Mouse (Mus musculus) brain, embryonic 18.5 days (tissue): ENCODE measurements around the gene Lyzl6.
"Not testable (repeated sequence)": the region's sequence is repeated elsewhere in the genome, so short reads cannot be mapped to it uniquely, and the experiment has no call there.

Experiments
- DNase-seq: peaks from one replicate; pipeline ENCODE4 v3.0.0-alpha.2; 2012; ENCODE audit warnings: low read depth, low spot score

Lyzl6 gene

DNA sequence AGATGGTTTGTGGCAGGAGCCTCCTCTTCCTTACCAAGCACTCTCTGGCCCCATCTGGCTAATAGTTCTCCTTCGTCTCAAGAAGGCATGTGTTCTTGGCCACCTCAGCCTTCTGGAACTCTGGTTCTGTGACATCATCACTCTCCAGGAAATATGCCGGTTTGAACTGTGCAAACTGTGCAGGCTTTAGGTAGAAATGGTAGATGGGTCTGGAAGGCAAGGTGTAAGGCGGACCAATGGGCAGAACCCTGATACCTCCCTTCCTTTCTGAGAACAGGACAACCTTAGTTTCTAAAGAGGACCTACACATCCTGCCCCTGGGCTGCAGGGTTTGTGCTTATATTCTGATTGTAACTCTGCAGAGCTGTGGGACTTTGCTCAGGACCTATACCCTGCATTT lies at the start of gene Lyzl6:
Gene Lyzl6, minus strand, starts transcription at position 101 of the 400 bp plus-strand sequence.
- no peak for DNase-seq

DNA sequence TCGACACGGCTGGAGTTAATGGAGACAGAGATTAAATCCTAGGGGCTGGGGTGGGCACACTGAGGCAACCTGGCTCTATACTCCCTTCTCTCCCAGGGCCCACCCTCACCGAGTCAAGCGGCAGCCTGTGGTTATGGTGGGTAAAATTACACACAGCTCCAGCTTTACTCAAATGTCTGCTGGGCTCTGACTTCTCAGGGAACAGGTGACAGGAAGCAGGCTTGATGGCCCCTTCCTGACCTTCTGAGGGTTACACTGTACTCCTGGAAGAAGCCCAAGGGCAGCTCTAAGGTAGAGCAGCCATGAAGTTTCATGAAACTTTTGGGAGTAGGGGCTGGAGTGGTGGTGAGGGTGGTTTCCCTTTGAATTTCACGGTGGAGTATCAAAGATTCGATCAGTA lies 48.0 kb upstream of the Lyzl6 start:
- DNase-seq = no peak

DNA sequence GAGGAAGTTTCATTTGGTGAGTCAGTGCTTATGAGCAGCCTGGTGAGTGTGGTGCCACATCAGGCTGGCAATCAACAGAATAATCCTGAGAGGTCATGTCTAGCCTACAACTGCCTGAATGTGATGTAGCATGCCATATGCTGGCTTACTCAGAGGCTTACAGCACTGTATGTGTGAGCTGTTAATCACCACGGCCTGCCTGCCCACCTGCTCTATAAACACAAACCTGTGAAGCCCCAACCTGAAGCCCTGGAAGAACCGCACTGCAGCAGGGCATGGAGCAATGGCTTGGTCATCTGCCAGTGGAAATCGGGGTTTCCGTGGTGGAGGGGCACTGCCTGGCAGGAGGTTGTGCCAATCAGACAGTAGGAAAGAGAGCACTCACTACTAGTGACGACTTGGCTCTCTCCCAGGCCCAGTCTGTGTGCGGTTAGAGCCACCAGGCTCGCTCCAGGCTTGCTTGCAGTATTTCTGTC lies 46.6 kb upstream of the Lyzl6 start:
- no peak for DNase-seq

DNA sequence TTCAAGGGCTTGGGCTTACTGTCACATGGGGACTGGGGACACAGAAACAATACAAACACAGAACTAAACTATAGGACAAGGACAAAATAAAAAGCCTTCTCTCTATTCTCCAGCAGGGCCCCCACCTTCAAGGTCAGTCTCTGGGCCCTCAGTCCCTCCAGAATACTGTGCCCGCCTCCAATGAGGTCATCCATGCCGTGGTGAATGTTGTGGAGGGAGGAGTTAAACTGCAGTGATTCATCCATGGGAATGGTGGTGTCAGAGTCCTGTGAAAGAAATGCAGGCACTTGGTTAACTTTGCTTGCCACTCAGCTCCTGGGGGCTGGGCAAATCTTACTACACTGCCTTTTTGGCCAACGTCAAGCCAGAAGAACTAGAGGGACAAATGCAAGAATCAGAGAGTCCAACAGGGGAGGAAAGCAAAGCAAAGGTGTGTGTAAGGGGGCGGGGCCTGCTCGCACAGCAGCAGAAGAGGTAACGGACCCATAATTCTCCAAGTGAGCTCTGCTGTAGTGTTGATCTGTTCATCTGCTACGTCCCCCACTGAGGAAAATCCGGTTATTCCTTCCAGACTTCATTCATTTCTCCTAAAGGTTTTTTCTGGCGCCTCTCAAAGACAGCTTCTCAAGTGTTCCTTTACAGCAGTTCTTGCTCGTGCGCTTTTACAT lies 45.1 kb upstream of the Lyzl6 start:
- no peak for DNase-seq

DNA sequence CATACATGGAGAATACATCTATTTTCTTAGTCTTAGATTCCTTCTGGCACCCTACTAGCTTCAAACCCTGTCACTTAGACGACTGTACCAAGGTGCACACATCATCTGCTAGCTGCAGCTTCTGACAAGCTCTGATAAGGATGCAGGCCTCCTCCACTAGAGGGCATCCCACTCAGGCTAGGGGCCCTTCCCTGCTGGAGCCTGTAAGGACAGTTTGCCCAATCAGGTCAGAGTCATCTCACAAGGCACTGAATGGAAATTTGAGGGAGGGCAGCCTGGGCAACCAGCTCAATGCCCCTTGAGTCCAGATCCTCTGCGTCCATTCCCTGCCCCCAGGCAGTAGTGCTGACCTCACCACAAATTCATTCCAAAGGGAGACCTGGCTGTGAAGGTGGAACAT lies 38.4 kb upstream of the Lyzl6 start:
- DNase-seq = not testable (repeated sequence)

DNA sequence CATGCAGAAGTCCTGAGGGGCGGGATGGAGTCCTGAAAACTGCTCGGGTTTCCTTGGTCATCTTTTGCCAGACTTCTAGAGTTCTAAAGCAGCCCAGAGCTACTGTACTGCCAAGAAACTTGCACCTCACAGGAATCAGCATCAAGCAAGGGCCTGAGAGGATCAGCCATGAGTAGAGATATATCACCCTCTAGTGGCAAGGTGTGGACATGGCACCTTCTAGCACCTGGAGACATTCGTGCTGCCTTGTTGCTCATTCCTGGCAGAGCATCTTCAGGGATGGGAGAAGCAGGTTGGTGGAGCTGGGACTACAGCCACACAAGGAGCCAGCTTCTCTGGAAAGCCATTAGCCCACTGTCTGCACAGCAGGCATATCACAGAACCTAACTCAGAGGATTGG lies 36.9 kb upstream of the Lyzl6 start:
- DNase-seq = no peak

DNA sequence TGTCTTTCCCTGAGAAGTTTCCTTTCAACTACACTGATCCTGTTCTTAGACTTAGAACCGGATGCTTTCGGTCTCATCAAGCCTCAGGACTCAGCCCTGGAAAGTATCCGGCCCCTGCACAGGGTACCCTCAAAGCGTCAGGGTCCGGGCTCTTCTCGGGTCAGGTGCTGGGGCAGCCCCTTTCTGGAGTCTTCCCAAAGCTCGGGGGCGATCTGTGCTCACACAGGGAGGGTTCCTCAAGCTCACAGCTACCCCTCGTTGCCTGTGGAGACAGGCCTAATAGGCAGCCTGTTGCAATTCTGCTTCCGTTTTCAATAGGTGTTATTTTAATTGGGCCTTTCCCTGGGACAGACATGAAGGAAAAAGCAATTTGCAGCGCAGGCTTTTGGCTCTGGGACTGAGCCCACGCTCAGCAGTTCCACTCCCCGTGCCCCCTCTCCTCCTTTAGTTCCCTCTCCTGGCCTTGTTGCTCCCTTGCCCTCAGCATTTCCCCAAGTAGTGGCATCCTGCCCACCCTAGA lies 28.3 kb upstream of the Lyzl6 start:
- DNase-seq = no peak

DNA sequence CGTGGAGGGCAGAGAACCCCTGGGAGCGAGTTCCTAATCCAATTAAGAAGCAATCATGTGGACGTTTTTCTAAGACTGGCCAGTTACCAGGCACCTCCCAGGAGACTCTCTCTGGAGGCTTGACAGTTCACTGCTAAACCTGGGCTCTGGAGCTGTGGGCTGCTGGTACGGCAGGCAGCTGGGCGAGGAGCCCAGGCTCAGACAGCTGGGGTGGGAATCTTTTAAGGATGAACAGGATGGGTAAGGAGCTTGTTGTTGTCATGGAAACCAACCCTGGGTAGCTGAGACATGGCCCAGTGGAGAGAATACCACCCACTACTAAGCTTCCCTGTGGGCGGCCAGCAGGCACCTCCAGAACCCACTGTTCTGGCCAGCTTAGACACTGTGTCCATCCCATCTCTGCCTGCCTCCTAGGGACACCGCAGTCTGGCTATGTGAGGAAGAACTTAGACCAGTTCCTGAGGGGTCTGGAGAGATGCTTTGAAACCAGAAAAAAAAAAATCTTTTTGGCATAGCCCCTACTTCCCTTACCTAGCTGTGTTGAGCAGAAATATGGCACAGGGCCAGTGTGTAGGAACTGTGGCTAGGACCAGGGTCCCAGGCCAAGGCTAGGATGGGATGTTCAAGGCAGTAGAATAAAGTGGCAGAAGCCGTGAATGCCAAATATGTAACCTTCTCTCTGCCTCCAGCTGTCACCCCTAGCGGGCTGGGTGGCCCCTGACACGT lies 27.7 kb upstream of the Lyzl6 start:
- peak; percentile 63 for DNase-seq

DNA sequence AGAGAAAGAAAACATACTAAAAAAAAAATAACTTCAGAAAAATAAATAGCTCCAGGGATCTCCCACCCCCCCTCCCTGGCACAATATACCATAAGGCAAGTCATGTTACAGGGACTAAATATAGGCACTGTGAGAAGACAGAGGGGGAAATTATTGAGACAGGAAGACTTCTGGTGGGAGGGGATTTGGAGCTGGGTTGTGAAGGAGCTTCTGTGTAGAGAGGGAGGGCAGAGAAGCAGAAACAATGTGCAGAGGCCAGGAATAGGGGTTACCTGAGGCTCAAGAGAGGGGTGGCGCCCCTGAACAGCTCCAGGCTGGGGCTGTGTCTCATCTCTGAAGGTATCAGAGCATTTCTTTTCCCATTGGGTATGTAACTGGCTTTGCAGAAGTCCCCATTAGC lies 27.0 kb upstream of the Lyzl6 start:
- no peak for DNase-seq

DNA sequence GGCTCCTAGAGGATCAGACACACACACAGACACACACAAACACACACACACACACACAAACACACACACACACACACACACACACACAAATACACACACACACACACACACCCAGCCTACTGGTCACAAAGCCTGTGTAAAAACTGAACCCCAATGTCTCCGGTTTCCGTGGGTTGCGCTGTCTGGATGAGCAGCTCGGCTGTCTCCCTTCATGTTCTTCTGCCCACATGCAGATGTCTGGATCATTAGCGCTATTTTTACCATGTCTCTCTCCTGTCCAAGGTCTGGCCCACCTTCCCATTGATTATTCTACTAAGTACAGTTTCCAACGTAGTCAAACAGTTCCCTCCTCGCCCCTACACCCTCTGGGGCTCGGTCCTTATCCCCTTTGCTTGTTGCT lies 24.4 kb upstream of the Lyzl6 start:
- DNase-seq = no peak

DNA sequence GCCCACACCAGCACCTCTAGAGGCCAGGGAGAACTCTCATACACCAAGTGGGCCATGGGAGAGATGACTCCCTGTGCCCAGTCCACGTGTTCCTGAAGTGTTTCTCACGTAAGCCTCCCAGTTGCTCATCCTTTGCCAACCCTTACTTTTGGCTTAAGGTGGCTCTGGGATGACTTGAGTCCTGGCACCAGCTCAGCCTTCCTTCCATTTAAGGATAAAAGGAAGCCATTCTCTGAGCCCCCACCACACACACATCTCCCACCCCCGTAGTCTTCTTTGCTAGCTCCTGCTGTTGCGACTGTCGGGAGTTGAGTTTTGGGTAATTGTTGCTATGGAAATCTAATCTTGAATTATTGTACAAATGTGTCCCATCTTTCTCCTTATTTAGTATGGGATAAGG lies 23.9 kb upstream of the Lyzl6 start:
- DNase-seq = no peak

DNA sequence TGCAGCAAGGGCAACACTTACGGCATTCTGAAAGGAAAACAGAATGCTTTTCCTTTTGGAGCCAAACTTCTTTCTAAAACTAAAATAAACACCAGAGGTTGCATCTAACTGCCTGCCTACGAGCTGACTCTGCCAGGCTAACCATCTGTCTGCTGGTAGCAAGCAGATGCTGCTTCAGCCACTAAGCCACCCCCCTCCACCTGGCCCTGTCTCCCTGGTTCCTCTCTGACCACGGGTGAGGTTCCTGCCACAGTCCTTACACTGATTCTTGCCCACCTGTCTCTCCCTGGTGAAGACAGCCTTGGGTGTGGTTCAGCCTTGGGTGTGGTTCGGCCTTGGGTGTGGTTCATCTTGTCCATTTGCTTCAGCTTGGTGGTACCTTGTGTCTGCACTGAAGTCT lies 23.2 kb upstream of the Lyzl6 start:
- no peak for DNase-seq

DNA sequence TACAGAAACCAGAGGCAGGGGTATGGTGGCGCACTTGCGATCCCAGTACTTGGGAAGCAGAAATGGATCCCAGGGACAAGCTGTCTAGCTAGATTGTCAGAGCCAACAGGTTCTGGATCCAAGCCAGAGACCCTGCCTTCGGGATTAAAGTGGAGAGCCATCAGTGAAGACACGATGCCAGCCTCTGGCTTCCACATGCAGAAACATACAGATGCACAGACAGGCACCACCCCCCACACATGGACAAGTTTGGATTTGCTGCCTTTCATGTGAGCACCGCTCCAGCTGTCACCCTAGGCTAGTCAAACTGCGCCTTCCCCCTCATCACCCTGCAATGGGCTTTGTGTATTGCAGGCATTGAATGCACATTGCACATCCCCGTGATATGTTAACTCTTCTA lies 19.5 kb upstream of the Lyzl6 start:
- no peak for DNase-seq

DNA sequence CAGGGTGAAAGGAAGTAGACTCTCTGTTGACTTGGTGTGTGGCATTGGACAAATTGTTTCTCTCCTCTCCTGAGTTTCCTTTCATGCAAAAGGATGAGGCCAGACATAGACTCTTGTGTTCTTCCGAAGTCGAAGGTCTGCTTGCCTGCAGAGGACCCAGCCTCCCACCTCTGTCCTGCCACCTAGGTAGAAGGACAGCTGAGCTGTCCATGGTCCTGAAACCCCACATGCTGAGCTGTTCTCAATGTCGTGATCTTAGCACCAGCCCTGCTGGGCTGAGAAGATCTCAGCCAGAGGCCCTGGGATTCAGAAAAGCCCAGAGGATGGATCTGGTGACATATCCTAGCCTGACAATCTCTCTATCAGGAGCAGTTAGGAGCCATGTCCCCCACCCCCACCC lies 17.8 kb upstream of the Lyzl6 start:
- no peak for DNase-seq

DNA sequence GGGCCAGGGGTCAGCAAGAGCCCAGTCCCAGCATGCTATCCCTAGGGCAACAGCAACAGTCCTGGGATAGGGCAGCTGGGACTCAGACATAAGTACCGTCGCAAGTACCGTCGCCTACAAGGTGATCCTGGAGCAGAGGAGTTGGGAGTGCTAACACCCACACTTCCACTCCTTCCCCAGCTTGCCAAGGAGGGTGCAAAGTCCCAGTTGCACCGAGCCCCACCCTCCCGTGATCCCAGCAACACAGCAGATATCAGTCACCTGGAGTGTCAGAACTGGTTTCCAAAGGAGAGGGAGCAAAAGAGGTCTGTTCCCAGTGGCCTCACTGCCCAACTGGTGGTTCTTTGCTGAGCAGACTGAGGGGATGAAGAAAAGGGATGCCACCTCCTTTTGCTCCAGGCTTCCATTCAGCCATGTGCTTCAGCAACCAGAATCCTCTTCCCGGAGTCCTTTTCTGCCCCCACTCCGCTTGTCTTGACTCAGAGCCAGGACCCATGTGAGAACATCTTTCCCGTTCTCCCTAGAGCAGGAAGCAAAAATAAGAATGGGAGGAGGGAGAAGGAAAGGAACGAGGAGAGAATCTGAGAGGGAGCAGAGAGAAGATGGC lies 14.8 kb upstream of the Lyzl6 start:
- DNase-seq = no peak

DNA sequence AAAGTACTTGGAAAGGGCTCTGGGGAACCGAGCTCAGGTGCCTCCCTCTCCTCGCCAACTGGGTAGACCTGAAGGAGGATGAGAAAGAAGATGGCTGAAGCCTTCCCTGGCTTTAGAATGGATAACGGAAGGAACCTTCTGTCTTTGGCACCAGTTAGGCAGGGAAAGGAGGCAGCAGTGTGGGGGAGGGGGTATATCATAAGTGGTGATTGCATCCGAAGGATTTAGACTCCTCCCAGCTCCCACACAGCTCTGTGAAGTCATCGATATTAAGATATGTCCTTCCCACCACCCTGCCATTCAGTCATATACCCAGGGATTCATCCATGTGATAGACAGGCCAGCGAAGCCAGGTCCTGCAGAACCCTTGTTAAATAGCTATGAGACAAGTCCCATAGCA lies 12.7 kb upstream of the Lyzl6 start:
- DNase-seq = no peak

DNA sequence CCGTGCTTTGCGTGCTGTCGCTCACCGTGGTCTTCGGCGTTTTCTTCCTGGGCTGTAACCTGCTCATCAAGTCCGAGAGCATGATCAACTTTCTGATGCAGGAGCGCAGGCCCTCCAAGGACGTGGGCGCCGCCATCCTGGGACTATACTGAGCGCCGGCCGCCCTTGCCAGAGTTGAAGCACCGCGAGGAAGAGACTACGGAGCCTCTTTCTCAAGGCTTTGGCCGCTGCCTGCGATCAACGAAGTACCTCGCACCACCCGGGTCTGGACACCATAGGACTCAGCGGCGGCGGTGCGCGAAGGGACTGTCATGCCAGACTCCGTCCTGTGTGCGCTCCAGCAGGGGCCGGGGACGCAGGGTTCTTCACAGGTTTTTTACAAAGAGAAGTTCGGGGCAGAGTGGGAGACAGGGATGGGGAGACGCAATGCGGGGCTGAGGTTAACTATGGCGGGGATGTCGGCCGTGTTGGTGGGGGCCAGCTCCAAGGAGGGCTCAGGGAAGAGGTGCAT lies 11.3 kb upstream of the Lyzl6 start:
- DNase-seq = no peak

DNA sequence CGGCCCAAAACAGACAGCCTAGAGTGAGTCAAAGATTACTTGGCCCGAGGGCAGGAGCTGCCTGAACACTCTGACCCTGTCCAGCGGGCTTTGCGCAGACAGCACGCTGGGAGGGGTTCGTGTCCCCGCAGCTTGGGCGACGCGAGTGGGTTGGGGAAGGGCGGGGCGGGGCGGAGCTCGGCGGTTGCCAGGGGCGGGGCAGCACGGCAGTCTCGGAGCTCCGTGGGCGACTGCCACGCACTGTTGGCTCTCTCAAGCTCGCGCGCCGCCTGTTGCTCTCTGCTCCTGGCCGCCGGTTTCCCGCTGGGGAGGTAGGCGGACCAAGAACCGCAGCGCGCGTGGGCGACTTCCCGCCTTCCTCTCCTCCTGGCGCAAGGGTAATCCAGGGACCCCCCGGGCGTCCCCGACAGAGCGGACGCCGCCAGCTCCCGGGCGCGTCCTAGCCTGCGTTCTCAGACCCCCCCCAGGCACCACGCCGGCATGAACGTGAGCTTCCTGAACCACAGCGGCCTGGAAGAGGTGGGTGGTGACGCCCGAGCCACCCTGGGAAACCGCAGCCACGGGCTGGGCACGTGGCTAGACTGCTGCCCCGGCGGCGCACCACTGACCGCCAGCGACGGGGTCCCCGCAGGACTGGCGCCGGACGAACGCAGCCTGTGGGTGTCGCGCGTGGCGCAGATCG lies 10.8 kb upstream of the Lyzl6 start, which contains the start of gene Rprml:
Gene Rprml, plus strand, starts transcription at position 270 of the 682 bp plus-strand sequence.
- no peak for DNase-seq

DNA sequence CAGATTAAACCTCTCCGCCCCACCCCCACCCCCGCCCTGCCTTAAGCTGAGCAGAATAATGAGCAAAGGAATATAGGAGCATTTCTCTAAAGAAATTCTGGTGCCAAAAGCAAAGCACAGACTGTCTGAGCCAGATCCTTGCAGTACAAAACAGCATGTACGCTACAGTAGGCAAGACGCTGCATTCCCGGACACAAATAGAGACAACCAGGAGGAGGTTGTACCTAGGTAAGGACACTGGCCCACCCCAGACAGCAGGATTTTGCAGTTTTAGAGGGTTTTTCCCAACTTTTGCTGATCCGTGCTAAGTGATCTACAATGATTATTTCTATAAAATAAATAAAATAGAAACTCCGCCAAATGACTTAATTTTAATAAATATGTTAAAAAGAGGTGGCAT lies 10.0 kb upstream of the Lyzl6 start:
- no peak for DNase-seq

DNA sequence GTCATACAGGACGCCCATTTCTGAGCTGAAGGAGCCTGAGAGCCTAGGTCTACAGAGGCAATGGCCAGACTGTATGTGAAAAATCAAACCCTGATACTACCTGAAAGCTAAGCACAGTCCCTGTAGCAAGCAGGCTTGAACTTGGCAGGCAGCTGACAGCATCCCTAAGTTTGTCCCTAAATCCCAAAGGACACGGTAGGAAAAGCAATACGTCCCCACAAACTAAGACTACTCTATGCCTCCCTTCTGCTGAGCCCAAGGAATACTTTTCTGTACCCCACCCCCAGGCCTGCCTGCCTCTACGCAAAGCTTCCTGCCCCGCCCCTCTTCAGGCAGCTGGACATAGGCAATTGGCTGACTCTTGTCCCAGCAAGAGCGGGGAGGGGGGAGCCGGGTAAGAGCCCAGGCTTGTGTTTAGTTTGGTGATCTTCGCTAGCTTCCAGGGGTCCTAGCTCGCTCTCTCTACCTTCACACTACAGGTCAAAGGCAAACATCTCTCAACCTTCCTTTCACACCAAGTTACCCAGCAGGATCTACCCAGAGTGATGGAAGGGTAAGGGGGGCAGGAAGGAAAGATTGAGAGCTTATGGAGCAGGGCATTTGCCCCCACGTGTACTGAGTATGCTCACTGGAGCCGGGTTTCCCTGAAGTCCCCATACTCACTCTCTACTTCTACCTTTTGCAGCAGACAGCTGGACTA lies 9.4 kb upstream of the Lyzl6 start:
- no peak for DNase-seq

DNA sequence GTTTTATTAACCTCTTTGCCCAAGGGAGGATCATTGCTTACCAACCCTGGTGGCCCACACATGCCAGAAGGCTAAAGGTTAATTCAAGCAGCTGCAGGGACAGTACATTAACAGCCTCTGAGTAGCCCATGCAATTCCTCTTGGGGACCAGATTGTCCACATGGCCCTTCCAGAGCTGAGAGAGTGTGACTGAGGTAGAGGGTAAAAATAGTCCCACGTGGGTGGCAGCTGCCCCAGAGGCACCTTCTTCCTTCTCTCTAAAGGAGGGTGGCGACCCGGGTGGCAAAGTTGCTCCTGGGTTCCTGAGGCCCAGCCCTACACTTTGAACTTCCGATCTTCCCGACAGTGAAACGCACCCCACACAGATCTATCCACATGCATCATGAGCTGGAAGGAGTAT lies 7.6 kb upstream of the Lyzl6 start:
- no peak for DNase-seq
